Mouse (Mus musculus) stomach, embryonic 14.5 days (tissue): ENCODE data around the gene Dynlt1a. TPM values are rescaled to one million over a fixed set of nuclear protein-coding genes. Genes with fewer than 3 reads are reported as not detected.
"Not testable (repeated sequence)": the region's sequence is repeated elsewhere in the genome, so short reads cannot be mapped to it uniquely, and the experiment has no call there.

Experiments
- ATAC-seq: fragments of 200-750 bp; cut with Nextera tagmentation; 2 replicates; pipeline ENCODE4 v1.8.0; 2017; ENCODE audit warnings: low read depth, moderate TSS enrichment; ENCODE audit not compliant: insufficient number of reproducible peaks, insufficient read depth, low FRiP score
- H3K27ac ChIP-seq: fragments of 300-500 bp; sonication (generic); 2 replicates; pipeline ENCODE4 v1.5.1; 2014; ENCODE audit warnings: mild to moderate bottlenecking, low read length, moderate library complexity, mixed read lengths
- H3K27me3 ChIP-seq: fragments of 300-500 bp; sonication (generic); 2 replicates; pipeline ENCODE4 v1.6.1; 2014; ENCODE audit warnings: low read length, control low read depth, mixed read lengths; ENCODE audit not compliant: control insufficient read depth, insufficient read depth
- H3K36me3 ChIP-seq: fragments of 300-500 bp; sonication (generic); 2 replicates; pipeline ENCODE4 v1.6.1; 2014; ENCODE audit warnings: mild to moderate bottlenecking, control low read depth, low read length, moderate library complexity, mixed read lengths; ENCODE audit not compliant: control insufficient read depth, insufficient read depth
- H3K4me1 ChIP-seq: fragments of 300-500 bp; sonication (generic); 2 replicates; pipeline ENCODE4 v1.6.1; 2014; ENCODE audit warnings: low read length, control low read depth, mixed read lengths; ENCODE audit not compliant: control insufficient read depth, insufficient read depth
- H3K4me2 ChIP-seq: fragments of 300-500 bp; sonication (generic); replicated peaks from 2 replicates; pipeline ENCODE4 v1.6.1; 2014; ENCODE audit warnings: low read depth, low read length, control low read depth
- H3K4me3 ChIP-seq: fragments of 300-500 bp; sonication (generic); 2 replicates; pipeline ENCODE4 v1.5.1; 2014; ENCODE audit warnings: low read depth, low read length, control low read depth
- H3K9ac ChIP-seq: fragments of 300-500 bp; sonication (generic); replicated peaks from 2 replicates; pipeline ENCODE4 v1.6.1; 2014; ENCODE audit warnings: low read depth, mild to moderate bottlenecking, control low read depth, low read length, moderate library complexity, mixed read lengths
- H3K9me3 ChIP-seq: fragments of 300-500 bp; sonication (generic); 2 replicates; pipeline ENCODE4 v1.6.1; 2016; ENCODE audit warnings: low read depth, low read length, control low read depth; ENCODE audit not compliant: control insufficient read depth
- WGBS: fragments of 180-500 bp; shearing (Covaris S2); extraction: QIAGEN DNeasy Blood & Tissue Kit; methylation state at CpG from one replicate; pipeline ENCODE4 v1.1.7; 2014; 5-methylcytosine and 5-hydroxymethylcytosine counted together
- polyA plus RNA-seq: library from polyadenylated mRNA; unstranded; fragments of >200 nt; fragmentation: Nextera tagmentation; extraction: Ambion mirVana; gene quantifications from 2 replicates; pipeline ENCODE4 v1.2.1, GENCODE M21; 2014

Dynlt1a gene
- 16.5 and 20.1 TPM in 2 replicates for polyA plus RNA-seq

DNA sequence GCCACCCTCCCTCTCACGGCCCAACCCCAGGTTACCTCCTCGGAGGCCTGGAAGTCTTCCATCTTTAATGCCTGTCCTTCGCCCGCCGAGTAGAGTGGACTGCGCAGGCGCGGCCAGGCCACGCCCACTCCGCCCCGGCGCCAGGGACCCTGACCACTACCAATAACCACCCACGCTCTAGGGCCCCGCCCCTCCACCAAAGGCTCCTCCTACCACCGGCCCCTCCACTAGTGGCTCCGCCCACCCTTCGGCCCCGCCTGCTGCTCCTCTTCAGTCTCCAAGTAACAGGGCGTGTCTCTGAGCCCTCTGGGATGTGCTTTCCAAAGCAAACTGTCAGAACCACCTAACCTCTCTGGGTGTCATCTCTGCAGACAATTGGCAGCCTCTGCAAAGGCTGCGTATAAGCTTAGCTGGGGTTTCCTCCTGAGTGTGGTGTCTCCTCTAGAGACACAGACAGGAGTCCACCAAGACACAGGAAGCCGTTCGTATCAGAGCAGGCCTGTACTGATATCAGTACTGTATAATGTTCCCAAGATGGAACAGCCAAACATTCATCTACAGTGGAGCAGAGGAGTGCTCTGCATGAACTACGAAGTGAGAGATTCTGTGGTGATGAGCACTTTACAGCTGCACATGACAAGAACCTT lies at the start of gene Dynlt1a:
Gene Dynlt1a, minus strand, starts transcription at position 162 of the 647 bp plus-strand sequence.
- not testable (repeated sequence) for H3K27me3 ChIP-seq, H3K4me1 ChIP-seq, H3K9ac ChIP-seq, H3K36me3 ChIP-seq, H3K9me3 ChIP-seq, H3K27ac ChIP-seq
- WGBS: 7% methylated on average over 23 of the region's 23 CpGs
- Histone ChIP-seq H3K4me2 (peak within 1 kb of the TSS; percentile 44), H3K4me3 (peak within 1 kb of the TSS; percentile 29)
- peak; percentile 96 for ATAC-seq

DNA sequence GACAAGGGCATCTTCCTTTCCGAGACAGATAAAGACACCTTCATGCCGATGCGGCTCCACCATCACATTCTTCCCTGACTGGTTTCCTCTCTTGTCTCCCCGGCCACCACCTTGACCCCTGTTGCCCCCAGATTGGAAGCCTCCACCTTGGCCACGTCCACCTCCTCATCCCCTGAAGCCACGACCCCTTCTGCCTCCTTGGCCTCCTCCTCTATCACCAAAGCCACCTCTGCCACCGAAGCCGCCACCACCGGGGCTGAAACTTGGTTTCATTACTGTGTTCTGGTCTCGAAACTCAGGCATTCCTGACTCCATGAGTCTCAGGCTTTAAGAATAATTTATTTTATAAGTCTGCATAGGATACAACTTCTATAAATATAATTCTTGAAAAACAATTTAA lies 38.0 kb upstream of the Dynlt1a start:
- WGBS: 84% methylated on average over 10 of the region's 10 CpGs
- not testable (repeated sequence) for H3K4me2 ChIP-seq, H3K36me3 ChIP-seq, ATAC-seq, H3K4me3 ChIP-seq, H3K4me1 ChIP-seq, H3K27me3 ChIP-seq, H3K9ac ChIP-seq, H3K9me3 ChIP-seq, H3K27ac ChIP-seq

DNA sequence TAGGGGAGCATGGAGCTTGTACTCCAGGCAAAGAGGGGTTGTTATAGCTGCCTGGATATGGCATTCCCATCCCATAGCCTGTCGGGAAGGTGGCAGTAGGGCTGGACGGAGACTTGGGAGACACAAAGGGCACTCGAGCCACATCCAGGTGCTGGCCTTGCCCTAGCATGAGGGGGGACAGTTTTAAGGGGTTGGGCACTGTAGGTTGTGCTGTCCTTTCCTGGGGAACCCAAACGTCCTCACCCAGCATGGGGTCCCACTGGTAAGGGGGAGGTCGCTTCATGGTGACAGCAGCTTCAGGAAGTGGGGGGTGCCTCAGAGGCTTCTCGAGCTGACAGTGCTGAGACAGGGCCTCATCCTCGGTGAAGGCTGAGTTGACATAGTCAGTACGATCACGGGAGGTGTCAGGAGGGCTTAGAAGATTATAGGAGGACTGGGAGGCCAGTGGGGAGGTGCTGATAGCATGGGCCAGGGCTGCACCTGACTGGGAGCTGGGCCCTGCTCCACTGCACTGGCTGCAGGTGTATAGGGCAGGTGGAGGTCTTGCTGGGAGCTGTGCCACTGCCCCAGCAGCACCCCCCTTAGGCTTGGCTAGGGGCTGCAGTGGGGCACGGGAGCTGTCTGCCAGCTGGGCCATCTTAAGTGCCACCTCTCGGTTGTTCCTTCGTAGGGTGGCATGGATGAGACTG lies 25.4 kb upstream of the Dynlt1a start:
- no CpG with 5 or more reads among the region's 12 CpGs for WGBS
- peak; percentile 18; the same call in 1 of the 2 replicates for ATAC-seq
- H3K4me3 ChIP-seq, H3K9ac ChIP-seq, H3K27me3 ChIP-seq, H3K27ac ChIP-seq, H3K4me2 ChIP-seq, H3K36me3 ChIP-seq, H3K9me3 ChIP-seq, H3K4me1 ChIP-seq: not testable (repeated sequence)

DNA sequence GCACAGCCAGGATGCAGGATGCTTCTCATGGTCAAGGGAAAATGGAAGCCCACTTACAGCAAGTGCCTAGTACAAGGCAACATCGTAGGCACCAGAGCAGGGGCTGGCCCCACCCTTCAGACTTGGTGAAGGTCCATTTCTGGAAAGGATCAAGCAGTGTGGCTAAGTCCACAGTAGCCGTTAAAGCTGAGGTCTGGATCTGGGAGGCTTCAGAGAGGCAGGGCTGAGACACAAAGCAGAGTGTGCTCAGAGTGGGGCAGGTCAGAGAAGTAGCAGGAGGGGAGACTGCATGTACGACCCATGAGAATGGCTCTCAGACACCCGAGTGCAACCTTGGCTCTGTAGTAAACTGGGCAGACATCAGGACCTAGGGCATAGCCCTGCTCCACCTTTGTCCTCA lies 11.7 kb upstream of the Dynlt1a start:
- H3K4me3 ChIP-seq, H3K9me3 ChIP-seq, H3K4me1 ChIP-seq, H3K27ac ChIP-seq, H3K27me3 ChIP-seq, H3K4me2 ChIP-seq, H3K36me3 ChIP-seq, ATAC-seq, H3K9ac ChIP-seq: not testable (repeated sequence)
- WGBS: 84% methylated on average over 3 of the region's 4 CpGs

DNA sequence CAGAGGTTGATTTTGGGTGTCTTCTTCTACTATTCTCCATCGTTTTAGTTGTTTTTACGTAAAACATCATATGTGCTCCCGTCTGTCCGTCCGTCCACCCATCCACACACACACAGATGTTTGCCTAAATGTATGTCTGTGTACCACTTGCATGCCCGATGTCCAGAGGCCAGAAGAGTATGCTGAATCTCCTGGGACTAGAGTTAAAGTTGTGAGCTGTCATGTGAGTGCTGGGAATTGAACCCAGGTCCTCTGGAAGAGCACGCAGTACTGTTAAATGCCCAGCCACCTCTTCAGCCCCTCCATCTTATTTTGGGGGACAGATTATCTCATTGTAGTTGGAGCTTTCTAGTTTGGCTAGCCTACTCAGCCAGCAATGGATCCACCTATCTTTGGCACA lies 10.3 kb upstream of the Dynlt1a start:
- not testable (repeated sequence) for H3K36me3 ChIP-seq, H3K4me3 ChIP-seq, H3K4me2 ChIP-seq, H3K27ac ChIP-seq, H3K9me3 ChIP-seq, H3K4me1 ChIP-seq, ATAC-seq, H3K9ac ChIP-seq, H3K27me3 ChIP-seq
- 90% methylated on average over 6 of the region's 7 CpGs for WGBS

DNA sequence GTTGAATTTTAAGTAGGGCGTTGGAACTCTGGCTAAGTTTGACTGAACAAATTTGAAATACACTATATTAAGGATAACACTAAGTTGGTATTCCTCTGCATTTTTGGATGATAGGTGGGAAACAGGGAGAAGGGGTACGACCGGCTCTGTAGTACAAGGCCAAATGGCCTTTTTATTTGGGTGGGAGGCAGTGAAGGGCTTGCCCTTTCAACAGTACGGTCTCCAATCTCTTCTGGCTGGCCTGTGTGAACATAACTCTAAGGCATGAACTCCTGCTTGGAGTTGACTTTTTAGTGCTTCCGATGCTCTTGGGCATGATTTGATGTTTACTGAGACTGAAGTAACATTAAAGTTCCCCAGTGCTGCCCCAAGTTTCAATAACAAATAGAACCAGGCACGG lies 8.2 kb upstream of the Dynlt1a start:
- ATAC-seq, H3K4me3 ChIP-seq: not testable (repeated sequence)

DNA sequence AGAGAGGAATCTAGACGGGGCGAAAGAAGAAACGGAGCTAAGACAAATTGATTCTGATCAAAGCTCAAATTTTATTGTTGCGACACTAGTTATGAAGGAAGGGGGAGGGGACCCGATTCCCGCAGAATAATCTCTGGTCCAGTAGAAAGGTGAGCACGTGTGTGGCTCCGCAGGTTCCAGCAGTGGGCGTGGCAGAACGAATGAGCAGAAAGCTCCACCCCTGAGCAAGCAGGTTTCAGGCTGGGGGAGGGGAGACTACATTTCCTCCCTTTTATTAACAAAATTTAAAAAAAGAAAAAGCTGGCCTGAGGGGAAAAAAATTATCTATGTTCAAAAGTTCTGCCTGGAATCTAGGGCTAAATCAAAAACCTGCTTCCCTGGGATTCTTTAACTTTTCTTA lies 7.7 kb upstream of the Dynlt1a start:
- H3K9ac ChIP-seq, H3K36me3 ChIP-seq, H3K9me3 ChIP-seq, H3K4me3 ChIP-seq, ATAC-seq, H3K4me1 ChIP-seq, H3K27me3 ChIP-seq, H3K27ac ChIP-seq, H3K4me2 ChIP-seq: not testable (repeated sequence)
- WGBS: 62% methylated on average over 10 of the region's 10 CpGs

More for the DNA sequence above, 8.2 kb upstream of the Dynlt1a start:
- H3K4me1 ChIP-seq, H3K36me3 ChIP-seq, H3K27me3 ChIP-seq, H3K4me2 ChIP-seq, H3K9me3 ChIP-seq, H3K27ac ChIP-seq, H3K9ac ChIP-seq: not testable (repeated sequence)
- WGBS: 70% methylated on average over 6 of the region's 6 CpGs

DNA sequence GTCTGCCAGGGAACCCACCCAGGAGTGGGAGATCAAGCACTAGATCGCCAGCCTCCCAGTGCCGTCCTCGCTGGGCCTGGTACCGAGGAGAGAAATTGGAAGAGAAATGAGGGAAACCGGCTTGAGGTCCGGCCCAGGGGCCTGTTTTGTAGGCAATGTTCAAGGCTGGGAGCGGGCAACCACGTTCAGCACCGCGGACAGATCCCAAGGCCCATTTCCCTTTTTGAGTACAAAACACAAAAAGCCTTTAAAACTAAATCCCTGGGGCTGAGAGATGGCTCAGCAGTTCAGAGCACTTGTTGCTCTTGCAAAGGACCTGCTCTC lies 4.4 kb upstream of the Dynlt1a start:
- not testable (repeated sequence) for H3K4me2 ChIP-seq, H3K9ac ChIP-seq, H3K4me1 ChIP-seq, H3K36me3 ChIP-seq, H3K4me3 ChIP-seq, H3K27me3 ChIP-seq, H3K27ac ChIP-seq, ATAC-seq, H3K9me3 ChIP-seq
- WGBS: no CpG with 5 or more reads among the region's 10 CpGs
